Mouse (Mus musculus): ENCODE measurements around the gene Mta2. TPM values are rescaled to one million over a fixed set of nuclear protein-coding genes. Genes with fewer than 3 reads are reported as not detected.

Mta2 gene
- total and polyA plus RNA-seq, 3 experiments, result 76.9 to 183 (median 177) TPM

DNA sequence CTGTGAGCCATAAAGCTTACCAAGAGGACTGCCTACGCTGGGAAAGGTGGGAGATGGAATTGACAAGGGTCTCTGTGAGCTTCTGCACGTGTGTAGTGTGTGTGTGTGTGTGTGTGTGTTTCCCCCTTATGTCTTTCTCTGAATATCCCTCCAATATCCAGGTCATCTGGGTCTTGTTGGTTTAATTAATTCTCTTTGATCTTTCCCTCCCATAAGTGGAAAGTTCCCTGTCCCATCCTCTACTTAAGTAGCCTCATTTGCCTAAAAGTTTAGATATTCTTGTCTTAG is 51.9 kb downstream of the Mta2 start:
- H3K4me1 ChIP-seq (ENCODE audit: insufficient read depth, low read depth, low read length), result peaks cover 87% of the 10 kb centered on the region
- ATAC-seq (ENCODE audit: extremely low read depth, insufficient number of reproducible peaks, low FRiP score, poor library complexity, severe bottlenecking) (no peak), DNase-seq (ENCODE audit: low spot score) (no peak)
- peaks cover 9% of the 10 kb centered on the region for H3K27me3 ChIP-seq (ENCODE audit: insufficient read depth, low read length)
- TF ChIP-seq GATA1 (IDR thresholded peaks at IDR 0.05; ENCODE audit: borderline replicate concordance, low read length) (no peak), CTCF (IDR thresholded peaks at IDR 0.05; ENCODE audit: low read depth, low read length) (no peak), GATA2 (IDR thresholded peaks at IDR 0.05; ENCODE audit: borderline replicate concordance, low read depth, low read length) (no peak), POLR2AphosphoS5 (IDR thresholded peaks at IDR 0.05; ENCODE audit: insufficient replicate concordance, low read depth, low read length) (no peak), TAL1 (conservative IDR thresholded peaks at IDR 0.05; ENCODE audit: low read depth, low read length) (no peak)
- no peak overlapping the region for H3K4me3 ChIP-seq (ENCODE audit: low read depth, low read length)
- no peaks in the 10 kb centered on the region for H3K9me3 ChIP-seq (replicated peaks)
- peaks cover 4% of the 10 kb centered on the region for H3K36me3 ChIP-seq (replicated peaks)

DNA sequence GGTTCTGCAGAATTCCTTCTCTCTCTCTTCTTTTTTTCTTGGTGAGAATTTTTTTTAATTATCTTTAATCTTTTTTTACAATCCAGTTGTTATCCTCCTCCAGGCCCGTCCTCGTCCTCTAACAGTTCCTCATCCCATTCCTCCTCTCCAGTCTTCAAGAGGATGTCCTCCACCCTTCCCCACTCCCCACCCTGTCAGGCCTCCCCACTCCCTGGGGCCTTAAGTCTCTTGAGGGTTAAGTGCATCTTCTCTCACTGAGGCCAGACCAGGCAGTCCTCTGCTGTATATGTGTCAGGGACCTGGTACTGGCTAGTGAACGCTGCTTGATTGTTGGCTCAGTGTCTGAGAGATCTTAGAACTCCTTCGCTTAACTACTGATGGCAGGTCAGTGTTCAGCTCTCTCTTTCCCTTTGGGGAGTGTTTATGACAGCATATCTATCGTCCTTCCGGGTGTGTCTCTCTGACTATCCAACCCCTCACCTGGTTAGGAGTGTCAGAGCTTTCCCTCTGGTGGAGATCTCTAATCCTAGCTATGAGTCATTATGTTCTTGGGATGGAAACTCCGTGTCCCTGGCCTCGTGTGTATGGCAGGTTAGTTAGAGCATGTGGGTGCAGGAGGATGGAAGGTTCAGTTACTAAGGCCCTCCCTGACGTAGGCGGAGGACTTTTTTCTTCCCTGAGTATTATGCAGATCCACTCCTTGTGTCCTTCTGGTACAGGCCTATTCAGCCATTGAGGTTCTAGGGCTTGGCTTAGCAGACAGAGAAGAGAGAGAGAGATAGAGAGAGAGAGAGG is 53.3 kb downstream of the Mta2 start:
- no peak overlapping the region for H3K4me3 ChIP-seq (ENCODE audit: low read depth, low read length)
- H3K4me1 ChIP-seq (ENCODE audit: insufficient read depth, low read depth, low read length), result peaks cover 81% of the 10 kb centered on the region
- ATAC-seq (ENCODE audit: extremely low read depth, insufficient number of reproducible peaks, low FRiP score, poor library complexity, severe bottlenecking) (no peak), DNase-seq (ENCODE audit: low spot score) (no peak)
- no peaks in the 10 kb centered on the region; the same call in 1 of the 2 replicates for H3K27me3 ChIP-seq (ENCODE audit: insufficient read depth, low read length)
- TF ChIP-seq CTCF (IDR thresholded peaks at IDR 0.05; ENCODE audit: low read depth, low read length) (no peak), GATA2 (IDR thresholded peaks at IDR 0.05; ENCODE audit: borderline replicate concordance, low read depth, low read length) (no peak), POLR2AphosphoS5 (IDR thresholded peaks at IDR 0.05; ENCODE audit: insufficient replicate concordance, low read depth, low read length) (no peak)
- H3K36me3 ChIP-seq (replicated peaks), result peaks cover 9% of the 10 kb centered on the region
- H3K9me3 ChIP-seq (replicated peaks), result no peaks in the 10 kb centered on the region

DNA sequence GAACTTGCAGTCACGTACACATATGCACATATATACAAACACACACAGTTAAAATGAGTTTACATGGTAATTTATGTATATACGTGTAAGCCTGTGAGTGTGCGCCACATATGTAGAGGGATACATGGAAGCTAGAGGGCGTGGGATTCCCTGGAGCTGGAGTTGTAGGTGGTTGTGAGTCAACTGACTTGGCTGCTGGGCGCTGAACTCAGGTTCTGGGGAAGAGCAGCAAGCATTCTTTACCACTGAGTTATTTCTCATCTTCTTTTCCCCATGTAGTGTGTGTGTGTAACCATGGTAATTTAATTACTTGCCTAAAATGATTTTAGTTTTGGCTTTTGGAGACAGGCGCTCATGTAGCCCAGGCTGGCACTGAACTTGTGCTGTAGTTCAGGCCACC is 54.9 kb downstream of the Mta2 start:
- ATAC-seq (ENCODE audit: extremely low read depth, insufficient number of reproducible peaks, low FRiP score, poor library complexity, severe bottlenecking) (no peak), DNase-seq (ENCODE audit: low spot score) (no peak)
- Histone ChIP-seq H3K27me3 (ENCODE audit: insufficient read depth, low read length) (no peaks in the 10 kb centered on the region; the same call in 1 of the 2 replicates), H3K36me3 (replicated peaks) (peaks cover 25% of the 10 kb centered on the region), H3K4me1 (ENCODE audit: insufficient read depth, low read depth, low read length) (peaks cover 68% of the 10 kb centered on the region), H3K9me3 (replicated peaks) (no peaks in the 10 kb centered on the region), H3K4me3 (ENCODE audit: low read depth, low read length) (no peak overlapping the region)
- TF ChIP-seq TAL1 (conservative IDR thresholded peaks at IDR 0.05; ENCODE audit: low read depth, low read length) (no peak), POLR2AphosphoS5 (IDR thresholded peaks at IDR 0.05; ENCODE audit: insufficient replicate concordance, low read depth, low read length) (no peak), CTCF (IDR thresholded peaks at IDR 0.05; ENCODE audit: low read depth, low read length) (no peak)

DNA sequence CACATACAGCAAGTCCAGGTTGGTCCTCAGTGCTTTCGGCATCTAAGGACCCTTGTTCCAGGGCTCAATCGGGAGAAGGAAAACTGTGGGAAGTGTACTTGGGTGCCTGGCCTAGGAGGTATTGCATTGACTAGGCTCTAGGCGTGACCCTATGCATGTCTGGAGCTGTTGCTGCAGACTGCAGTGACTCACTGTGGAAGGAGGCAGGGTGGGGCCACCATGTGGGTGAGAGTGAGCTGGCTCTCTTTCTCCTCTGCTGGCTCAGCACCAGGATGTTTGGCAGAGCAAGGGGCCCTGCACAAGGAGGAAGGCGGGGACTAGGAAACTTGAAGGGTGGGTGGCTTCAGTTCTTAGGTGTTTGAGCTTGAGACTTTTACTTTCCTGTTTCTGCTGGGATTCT is 55.9 kb downstream of the Mta2 start:
- Histone ChIP-seq H3K36me3 (replicated peaks) (peaks cover 32% of the 10 kb centered on the region), H3K4me3 (ENCODE audit: low read depth, low read length) (peak overlapping the region; percentile 36; the same call in 1 of the 2 replicates), H3K27me3 (ENCODE audit: insufficient read depth, low read length) (no peaks in the 10 kb centered on the region), H3K4me1 (ENCODE audit: insufficient read depth, low read depth, low read length) (peaks cover 58% of the 10 kb centered on the region), H3K9me3 (replicated peaks) (no peaks in the 10 kb centered on the region)
- TF ChIP-seq CTCF (IDR thresholded peaks at IDR 0.05; ENCODE audit: low read depth, low read length) (no peak), TAL1 (conservative IDR thresholded peaks at IDR 0.05; ENCODE audit: low read depth, low read length) (no peak), GATA1 (IDR thresholded peaks at IDR 0.05; ENCODE audit: borderline replicate concordance, low read length) (no peak), POLR2AphosphoS5 (IDR thresholded peaks at IDR 0.05; ENCODE audit: insufficient replicate concordance, low read depth, low read length) (no peak), GATA2 (IDR thresholded peaks at IDR 0.05; ENCODE audit: borderline replicate concordance, low read depth, low read length) (no peak)
- ATAC-seq (ENCODE audit: extremely low read depth, insufficient number of reproducible peaks, low FRiP score, poor library complexity, severe bottlenecking), result peak; percentile 94
- peak; percentile 88 for DNase-seq (ENCODE audit: low spot score)

DNA sequence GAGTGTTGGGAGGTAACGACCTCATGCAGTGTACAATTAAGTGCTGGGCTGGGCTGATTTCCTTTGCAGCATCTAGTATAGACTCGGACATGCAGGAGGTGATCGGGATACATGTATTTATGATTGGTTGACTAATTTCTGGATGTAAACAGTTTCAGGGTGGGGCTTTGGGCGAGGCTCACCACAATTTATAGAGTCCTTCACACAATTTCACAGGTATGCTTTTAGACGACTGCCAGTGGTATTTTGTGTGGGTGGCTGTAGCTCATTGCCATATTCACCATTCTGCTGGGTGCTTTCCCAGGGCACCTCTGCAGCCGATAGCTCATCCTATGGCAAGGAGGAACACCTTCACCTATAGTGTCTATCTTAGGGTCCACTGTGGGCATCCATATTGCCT is 56.9 kb downstream of the Mta2 start:
- Histone ChIP-seq H3K27me3 (ENCODE audit: insufficient read depth, low read length) (no peaks in the 10 kb centered on the region), H3K9me3 (replicated peaks) (no peaks in the 10 kb centered on the region), H3K36me3 (replicated peaks) (peaks cover 37% of the 10 kb centered on the region), H3K4me3 (ENCODE audit: low read depth, low read length) (no peak overlapping the region), H3K4me1 (ENCODE audit: insufficient read depth, low read depth, low read length) (peaks cover 48% of the 10 kb centered on the region)
- ATAC-seq (ENCODE audit: extremely low read depth, insufficient number of reproducible peaks, low FRiP score, poor library complexity, severe bottlenecking) (no peak), DNase-seq (ENCODE audit: low spot score) (no peak)
- TF ChIP-seq POLR2AphosphoS5 (IDR thresholded peaks at IDR 0.05; ENCODE audit: insufficient replicate concordance, low read depth, low read length), result no peak
- no peak for TF ChIP-seq TAL1 (conservative IDR thresholded peaks at IDR 0.05; ENCODE audit: low read depth, low read length)
- TF ChIP-seq GATA2 (IDR thresholded peaks at IDR 0.05; ENCODE audit: borderline replicate concordance, low read depth, low read length), result no peak
- no peak for TF ChIP-seq CTCF (IDR thresholded peaks at IDR 0.05; ENCODE audit: low read depth, low read length)
- no peak for TF ChIP-seq GATA1 (IDR thresholded peaks at IDR 0.05; ENCODE audit: borderline replicate concordance, low read length)

DNA sequence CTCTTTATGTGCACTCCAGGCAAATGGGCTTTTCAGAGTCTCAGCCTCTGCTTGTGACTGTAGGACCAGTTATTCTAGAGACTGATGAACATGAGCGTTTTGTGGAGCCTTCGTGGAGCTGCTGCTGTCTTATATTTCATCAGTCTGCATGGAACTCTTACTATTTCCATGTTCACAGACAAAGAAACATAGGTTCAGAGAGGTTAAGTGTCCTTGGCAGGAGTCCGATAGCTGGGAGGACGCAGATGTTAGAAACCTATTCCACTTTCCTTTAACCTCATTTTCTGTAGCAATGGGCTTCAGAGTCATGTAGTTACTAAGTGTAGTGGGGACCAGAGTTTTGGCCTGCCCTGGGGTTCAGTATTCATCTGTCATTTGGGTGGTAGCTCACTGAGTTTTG is 57.5 kb downstream of the Mta2 start:
- Histone ChIP-seq H3K4me3 (ENCODE audit: low read depth, low read length) (no peak overlapping the region), H3K36me3 (replicated peaks) (peaks cover 39% of the 10 kb centered on the region), H3K9me3 (replicated peaks) (no peaks in the 10 kb centered on the region), H3K27me3 (ENCODE audit: insufficient read depth, low read length) (no peaks in the 10 kb centered on the region), H3K4me1 (ENCODE audit: insufficient read depth, low read depth, low read length) (peaks cover 46% of the 10 kb centered on the region)
- no peak for DNase-seq (ENCODE audit: low spot score)
- no peak for TF ChIP-seq POLR2AphosphoS5 (IDR thresholded peaks at IDR 0.05; ENCODE audit: insufficient replicate concordance, low read depth, low read length)
- no peak for TF ChIP-seq CTCF (IDR thresholded peaks at IDR 0.05; ENCODE audit: low read depth, low read length)
- ATAC-seq (ENCODE audit: extremely low read depth, insufficient number of reproducible peaks, low FRiP score, poor library complexity, severe bottlenecking), result no peak

Other genes starting within 250 kb of the Mta2 start
Only the 20 nearest of the 32 such genes appear.
- gene Ttc9c, start 122.5 kb upstream of the Mta2 start, total RNA-seq (2014; fragmentation: Nextera tagmentation), result 61.6 and 73.9 TPM in 2 replicates
- gene Ttc9c, start 122.5 kb upstream of the Mta2 start, total RNA-seq (2017), result 74.7 and 76.1 TPM in 2 replicates
- 4.7 and 6.9 TPM in 2 replicates for gene Ttc9c, start 122.5 kb upstream of the Mta2 start, polyA plus RNA-seq (2012)
- gene Hnrnpul2, start 121.9 kb upstream of the Mta2 start, total RNA-seq (2014; fragmentation: Nextera tagmentation), result 75.0 and 82.1 TPM in 2 replicates
- 33.7 and 45.9 TPM in 2 replicates for gene Hnrnpul2, start 121.9 kb upstream of the Mta2 start, total RNA-seq (2017)
- 114 and 136 TPM in 2 replicates for gene Hnrnpul2, start 121.9 kb upstream of the Mta2 start, polyA plus RNA-seq (2012)
- not detected in 2 replicates for gene AC129217.1, start 112.1 kb upstream of the Mta2 start, total RNA-seq (2014; fragmentation: Nextera tagmentation)
- gene AC129217.1, start 112.1 kb upstream of the Mta2 start, total RNA-seq (2017), result 3.4 and 3.7 TPM in 2 replicates
- 102 and 115 TPM in 2 replicates for gene AC129217.1, start 112.1 kb upstream of the Mta2 start, polyA plus RNA-seq (2012)
- 17.0 and 20.5 TPM in 2 replicates for gene Bscl2, start 104.4 kb upstream of the Mta2 start, total RNA-seq (2014; fragmentation: Nextera tagmentation)
- 5.5 and 6.6 TPM in 2 replicates for gene Bscl2, start 104.4 kb upstream of the Mta2 start, total RNA-seq (2017)
- gene Bscl2, start 104.4 kb upstream of the Mta2 start, polyA plus RNA-seq (2012), result 6.5 and 9.0 TPM in 2 replicates
- gene Gng3, start 102.7 kb upstream of the Mta2 start, total RNA-seq (2014; fragmentation: Nextera tagmentation), result not detected in 2 replicates
- 0.11 TPM in 1 of 2 replicates, not detected in the other for gene Gng3, start 102.7 kb upstream of the Mta2 start, total RNA-seq (2017)
- gene Gng3, start 102.7 kb upstream of the Mta2 start, polyA plus RNA-seq (2012), result not detected in 2 replicates
- gene Lrrn4cl, start 91.1 kb upstream of the Mta2 start, total RNA-seq (2014; fragmentation: Nextera tagmentation), result not detected in 2 replicates
- gene Lrrn4cl, start 91.1 kb upstream of the Mta2 start, total RNA-seq (2017), result 0.06 and 0.16 TPM in 2 replicates
- not detected in 2 replicates for gene Lrrn4cl, start 91.1 kb upstream of the Mta2 start, polyA plus RNA-seq (2012)
- gene Ubxn1, start 70.4 kb upstream of the Mta2 start, total RNA-seq (2014; fragmentation: Nextera tagmentation), result 101 and 102 TPM in 2 replicates
- gene Ubxn1, start 70.4 kb upstream of the Mta2 start, total RNA-seq (2017), result 184 and 203 TPM in 2 replicates
- gene Ubxn1, start 70.4 kb upstream of the Mta2 start, polyA plus RNA-seq (2012), result 233 and 309 TPM in 2 replicates
- gene Uqcc3, start 61.0 kb upstream of the Mta2 start, total RNA-seq (2014; fragmentation: Nextera tagmentation), result 22.3 and 24.8 TPM in 2 replicates
- gene Uqcc3, start 61.0 kb upstream of the Mta2 start, total RNA-seq (2017), result 107 and 112 TPM in 2 replicates
- gene Uqcc3, start 61.0 kb upstream of the Mta2 start, polyA plus RNA-seq (2012), result 39.6 and 41.1 TPM in 2 replicates
- gene Lbhd1, start 58.1 kb upstream of the Mta2 start, total RNA-seq (2014; fragmentation: Nextera tagmentation), result 9.1 and 11.4 TPM in 2 replicates
- gene Lbhd1, start 58.1 kb upstream of the Mta2 start, total RNA-seq (2017), result 14.8 and 18.1 TPM in 2 replicates
- 0.64 and 0.67 TPM in 2 replicates for gene Lbhd1, start 58.1 kb upstream of the Mta2 start, polyA plus RNA-seq (2012)
- gene Gm49403, start 57.9 kb upstream of the Mta2 start, total RNA-seq (2014; fragmentation: Nextera tagmentation), result not detected in 2 replicates
- gene Gm49403, start 57.9 kb upstream of the Mta2 start, total RNA-seq (2017), result not detected in 2 replicates
- not detected in 2 replicates for gene Gm49403, start 57.9 kb upstream of the Mta2 start, polyA plus RNA-seq (2012)
- 53.0 and 65.4 TPM in 2 replicates for gene 1810009A15Rik, start 53.0 kb upstream of the Mta2 start, total RNA-seq (2014; fragmentation: Nextera tagmentation)
- 84.9 and 104 TPM in 2 replicates for gene 1810009A15Rik, start 53.0 kb upstream of the Mta2 start, total RNA-seq (2017)
- gene 1810009A15Rik, start 53.0 kb upstream of the Mta2 start, polyA plus RNA-seq (2012), result 66.1 and 85.7 TPM in 2 replicates
- 10.6 and 15.0 TPM in 2 replicates for gene Gm49416, start 52.9 kb upstream of the Mta2 start, total RNA-seq (2014; fragmentation: Nextera tagmentation)
- not detected in 2 replicates for gene Gm49416, start 52.9 kb upstream of the Mta2 start, total RNA-seq (2017)
- gene Gm49416, start 52.9 kb upstream of the Mta2 start, polyA plus RNA-seq (2012), result 8.7 and 10.4 TPM in 2 replicates
- 32.8 and 35.7 TPM in 2 replicates for gene Ints5, start 48.9 kb upstream of the Mta2 start, total RNA-seq (2014; fragmentation: Nextera tagmentation)
- gene Ints5, start 48.9 kb upstream of the Mta2 start, total RNA-seq (2017), result 15.7 and 16.6 TPM in 2 replicates
- 59.6 and 64.0 TPM in 2 replicates for gene Ints5, start 48.9 kb upstream of the Mta2 start, polyA plus RNA-seq (2012)
- 197 and 214 TPM in 2 replicates for gene Ganab, start 43.8 kb upstream of the Mta2 start, total RNA-seq (2014; fragmentation: Nextera tagmentation)
- gene Ganab, start 43.8 kb upstream of the Mta2 start, total RNA-seq (2017), result 75.0 and 75.6 TPM in 2 replicates
- gene Ganab, start 43.8 kb upstream of the Mta2 start, polyA plus RNA-seq (2012), result 50.7 and 56.2 TPM in 2 replicates
- 70.3 and 75.7 TPM in 2 replicates for gene B3gat3, start 21.5 kb upstream of the Mta2 start, total RNA-seq (2014; fragmentation: Nextera tagmentation)
- 38.8 and 47.0 TPM in 2 replicates for gene B3gat3, start 21.5 kb upstream of the Mta2 start, total RNA-seq (2017)
- 156 and 180 TPM in 2 replicates for gene B3gat3, start 21.5 kb upstream of the Mta2 start, polyA plus RNA-seq (2012)
- gene Rom1, start 12.5 kb upstream of the Mta2 start, total RNA-seq (2014; fragmentation: Nextera tagmentation), result 1.1 TPM in 1 of 2 replicates, not detected in the other
- 5.4 and 6.0 TPM in 2 replicates for gene Rom1, start 12.5 kb upstream of the Mta2 start, total RNA-seq (2017)
- 14.2 and 16.0 TPM in 2 replicates for gene Rom1, start 12.5 kb upstream of the Mta2 start, polyA plus RNA-seq (2012)
- gene Eml3, start 12.3 kb upstream of the Mta2 start, total RNA-seq (2014; fragmentation: Nextera tagmentation), result 24.7 and 26.3 TPM in 2 replicates
- gene Eml3, start 12.3 kb upstream of the Mta2 start, total RNA-seq (2017), result 40.1 and 42.5 TPM in 2 replicates
- 111 and 114 TPM in 2 replicates for gene Eml3, start 12.3 kb upstream of the Mta2 start, polyA plus RNA-seq (2012)
- gene Tut1, start 12.0 kb downstream of the Mta2 start, total RNA-seq (2014; fragmentation: Nextera tagmentation), result 17.8 and 25.6 TPM in 2 replicates
- 32.3 and 37.3 TPM in 2 replicates for gene Tut1, start 12.0 kb downstream of the Mta2 start, total RNA-seq (2017)
- 60.9 and 74.1 TPM in 2 replicates for gene Tut1, start 12.0 kb downstream of the Mta2 start, polyA plus RNA-seq (2012)
- 955 and 998 TPM in 2 replicates for gene Eef1g, start 25.2 kb downstream of the Mta2 start, total RNA-seq (2014; fragmentation: Nextera tagmentation)
- gene Eef1g, start 25.2 kb downstream of the Mta2 start, total RNA-seq (2017), result 647 and 686 TPM in 2 replicates
- 112 and 237 TPM in 2 replicates for gene Eef1g, start 25.2 kb downstream of the Mta2 start, polyA plus RNA-seq (2012)
- 22.4 and 27.8 TPM in 2 replicates for gene Ahnak, start 47.4 kb downstream of the Mta2 start, total RNA-seq (2014; fragmentation: Nextera tagmentation)
- 100 and 124 TPM in 2 replicates for gene Ahnak, start 47.4 kb downstream of the Mta2 start, total RNA-seq (2017)
- 5.9 and 10.4 TPM in 2 replicates for gene Ahnak, start 47.4 kb downstream of the Mta2 start, polyA plus RNA-seq (2012)